Mouse (Mus musculus) embryonic fibroblast, embryonic 13.5 days (primary cell): ENCODE measurements around the gene Ldb2. TPM values are rescaled to one million over a fixed set of nuclear protein-coding genes. Genes with fewer than 3 reads are reported as not detected.

Experiments
- H3K27ac ChIP-seq: 2 replicates; pipeline ENCODE4 v1.5.1; 2012; ENCODE audit warnings: low read length, control low read depth, inconsistent platforms; ENCODE audit not compliant: insufficient read depth
- H3K4me1 ChIP-seq: 2 replicates; pipeline ENCODE4 v1.6.1; 2011; ENCODE audit warnings: low read length; ENCODE audit not compliant: control insufficient read depth, insufficient read depth
- H3K4me3 ChIP-seq: 2 replicates; pipeline ENCODE4 v1.5.1; 2011; ENCODE audit warnings: mild to moderate bottlenecking, control low read depth, low read length; ENCODE audit not compliant: insufficient read depth
- CTCF ChIP-seq: IDR thresholded peaks from 2 replicates; pipeline ENCODE4 v1.5.1; 2011; ENCODE audit warnings: mild to moderate bottlenecking, control low read depth, low read length, moderate library complexity, borderline replicate concordance; ENCODE audit not compliant: insufficient read depth
- POLR2A ChIP-seq: IDR thresholded peaks from 2 replicates; pipeline ENCODE4 v1.6.1; 2011; ENCODE audit warnings: low read depth, mild to moderate bottlenecking, control low read depth, low read length, moderate library complexity
- polyA plus RNA-seq: library from polyadenylated mRNA; stranded (reverse); fragments of >200 nt; gene quantifications from 2 replicates; pipeline ENCODE4 v1.2.4, GENCODE M21; 2011; ENCODE audit warnings: low read depth; ENCODE audit not compliant: missing spikeins, insufficient read length

The Ldb2 gene
- polyA plus RNA-seq, 1 experiment, result 43.4 TPM

DNA sequence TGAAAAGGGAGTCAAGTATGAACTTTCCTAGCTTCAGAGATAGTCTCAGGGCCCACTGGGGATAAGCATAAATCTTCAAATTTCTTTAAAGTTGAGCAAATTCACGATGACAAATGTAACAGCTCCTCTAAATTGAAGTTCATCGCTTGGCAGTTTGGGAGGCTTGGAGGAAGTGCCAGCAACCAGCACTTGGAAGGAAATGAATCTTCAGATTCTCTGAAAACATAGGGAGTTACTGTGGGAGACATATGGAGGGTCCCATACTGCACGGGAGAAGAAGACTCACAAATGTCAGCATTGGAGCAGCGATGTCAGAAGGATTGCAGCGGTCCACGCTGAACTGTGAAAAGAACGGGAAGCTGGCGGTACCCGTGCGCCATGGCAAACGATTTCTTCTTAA lies 139.8 kb downstream of the Ldb2 start:
- peaks cover 3% of the 10 kb centered on the region; the same call in 1 of the 2 replicates for H3K4me1 ChIP-seq
- H3K4me3 ChIP-seq, result no peak overlapping the region
- TF ChIP-seq POLR2A, result no peak
- no peak overlapping the region for H3K27ac ChIP-seq

GRCm38 (mm10) chr5:44656707-44657106 lies 142.8 kb downstream of the Ldb2 start:
- no peak overlapping the region for H3K4me3 ChIP-seq
- peaks cover 3% of the 10 kb centered on the region; the same call in 1 of the 2 replicates for H3K4me1 ChIP-seq
- no peak overlapping the region for H3K27ac ChIP-seq
- TF ChIP-seq POLR2A, result no peak
- TF ChIP-seq CTCF, result no peak

DNA sequence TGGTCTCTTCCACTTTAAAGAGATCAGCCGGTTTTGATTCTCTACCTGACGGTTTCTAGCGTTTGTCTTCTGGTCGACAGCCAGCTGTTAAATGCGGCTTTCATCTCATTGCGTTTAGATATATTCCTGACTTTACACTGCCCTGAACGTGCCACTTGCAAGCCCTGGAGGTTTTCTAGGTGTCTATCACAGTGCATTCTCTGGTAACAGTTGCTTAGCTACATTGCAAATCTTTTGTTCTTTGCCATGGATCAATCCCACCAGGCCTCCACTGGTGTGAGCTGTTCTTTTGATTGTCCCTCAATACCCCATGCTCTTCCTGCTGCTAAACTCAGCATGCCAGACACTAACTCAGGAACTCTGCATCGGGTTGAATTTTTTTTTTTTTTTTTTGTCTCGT lies 145.1 kb downstream of the Ldb2 start:
- H3K27ac ChIP-seq, result peak overlapping the region; percentile 49
- no peak for TF ChIP-seq POLR2A
- no peak for TF ChIP-seq CTCF
- peaks cover 2% of the 10 kb centered on the region; the same call in 1 of the 2 replicates for H3K4me1 ChIP-seq
- no peak overlapping the region for H3K4me3 ChIP-seq

GRCm38 (mm10) chr5:44646842-44647190 lies 152.7 kb downstream of the Ldb2 start:
- Histone ChIP-seq H3K27ac (no peak overlapping the region), H3K4me3 (no peak overlapping the region), H3K4me1 (no peaks in the 10 kb centered on the region)
- TF ChIP-seq CTCF (no peak), POLR2A (no peak)

DNA sequence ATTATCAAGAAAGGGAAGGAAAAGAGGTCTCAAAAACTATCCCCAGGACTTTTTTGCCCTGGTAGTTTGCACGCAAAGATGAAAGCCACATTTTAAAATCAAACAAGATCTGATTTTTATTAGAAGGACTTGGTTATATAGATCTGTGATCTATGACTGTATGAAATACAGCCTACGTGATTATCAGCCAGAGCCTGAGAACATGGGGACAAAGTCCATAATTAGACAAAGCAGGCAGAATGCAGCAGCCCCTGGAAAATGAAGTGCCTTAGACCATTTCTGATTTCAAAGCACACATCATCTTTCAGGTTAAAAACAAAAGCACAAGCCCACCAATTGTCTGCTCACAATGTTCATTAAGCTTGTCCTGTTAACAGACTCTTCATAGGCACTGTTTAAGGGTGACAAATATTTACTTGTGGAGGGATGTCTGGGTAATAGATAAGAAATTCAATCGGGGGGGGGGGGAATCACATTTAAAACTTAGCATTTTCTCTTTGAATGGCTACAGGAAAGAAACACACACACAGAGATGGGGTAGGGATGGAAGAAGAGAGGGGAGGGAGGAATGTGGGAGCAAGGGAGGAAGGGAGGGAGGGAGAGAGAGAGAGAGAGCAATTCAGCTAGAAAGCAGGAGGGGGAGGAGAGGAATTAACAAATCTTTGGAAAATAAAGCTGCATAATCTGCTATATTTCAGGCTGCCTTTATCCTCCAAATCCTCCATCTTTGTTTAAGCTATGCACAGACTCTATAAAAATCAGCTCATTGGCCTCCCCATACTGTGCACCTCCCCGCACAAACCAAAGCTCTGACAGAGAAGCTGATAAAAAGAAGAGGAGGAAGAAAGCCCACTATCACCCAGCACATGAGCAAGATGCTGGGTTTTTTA lies 153.3 kb downstream of the Ldb2 start:
- no peaks in the 10 kb centered on the region for H3K4me1 ChIP-seq
- TF ChIP-seq CTCF (no peak), POLR2A (no peak)

GRCm38 (mm10) chr5:44643079-44643478 lies 156.4 kb downstream of the Ldb2 start:
- TF ChIP-seq POLR2A (no peak), CTCF (no peak)
- Histone ChIP-seq H3K4me1 (peaks cover 2% of the 10 kb centered on the region; the same call in 1 of the 2 replicates), H3K27ac (no peak overlapping the region), H3K4me3 (no peak overlapping the region)

More for the DNA sequence above, 153.3 kb downstream of the Ldb2 start:
- no peak overlapping the region for H3K4me3 ChIP-seq
- no peak overlapping the region for H3K27ac ChIP-seq

DNA sequence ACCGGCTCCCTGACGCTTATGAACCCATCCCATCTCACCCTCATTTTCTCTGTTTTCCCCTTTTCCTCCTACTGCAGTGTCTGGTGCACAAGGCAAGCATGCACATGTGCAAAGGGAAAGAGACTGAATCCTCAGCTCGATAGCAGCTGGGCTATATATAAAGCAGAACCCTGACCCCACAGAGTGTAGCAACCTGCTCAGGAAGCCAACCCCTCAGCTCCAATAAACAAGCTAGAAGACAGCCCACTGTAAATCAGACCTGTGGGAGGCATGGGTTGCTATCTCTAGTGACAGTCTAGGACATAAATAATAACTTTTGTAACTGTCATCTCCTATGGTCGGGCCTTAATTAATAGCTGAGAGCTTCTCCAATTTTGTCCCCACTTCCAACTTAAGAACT lies 158.4 kb downstream of the Ldb2 start:
- TF ChIP-seq POLR2A (no peak), CTCF (no peak)
- Histone ChIP-seq H3K27ac (no peak overlapping the region), H3K4me3 (no peak overlapping the region), H3K4me1 (peaks cover 4% of the 10 kb centered on the region; the same call in 1 of the 2 replicates)

DNA sequence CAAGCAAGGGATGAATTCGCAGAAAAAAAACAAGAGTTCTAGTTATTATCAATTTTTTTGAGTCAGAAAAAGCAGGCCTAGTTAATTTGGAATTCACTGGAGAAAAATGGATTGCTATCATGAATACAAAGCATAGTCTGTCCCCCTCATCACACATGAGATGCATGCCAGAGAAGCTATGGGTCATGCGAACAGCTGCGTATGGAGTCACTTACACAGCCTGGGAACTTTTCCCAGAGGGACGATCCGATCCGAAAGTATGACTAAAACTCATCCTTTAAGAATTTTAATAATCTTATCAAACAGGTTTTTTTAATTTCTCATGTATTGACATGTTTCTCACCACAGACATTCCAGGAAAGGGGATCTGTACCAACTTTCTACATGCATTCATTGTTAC lies 163.9 kb downstream of the Ldb2 start:
- H3K4me3 ChIP-seq, result no peak overlapping the region
- H3K4me1 ChIP-seq, result peaks cover 6% of the 10 kb centered on the region; the same call in 1 of the 2 replicates
- TF ChIP-seq POLR2A (no peak), CTCF (no peak)
- peak overlapping the region; percentile 88 for H3K27ac ChIP-seq

DNA sequence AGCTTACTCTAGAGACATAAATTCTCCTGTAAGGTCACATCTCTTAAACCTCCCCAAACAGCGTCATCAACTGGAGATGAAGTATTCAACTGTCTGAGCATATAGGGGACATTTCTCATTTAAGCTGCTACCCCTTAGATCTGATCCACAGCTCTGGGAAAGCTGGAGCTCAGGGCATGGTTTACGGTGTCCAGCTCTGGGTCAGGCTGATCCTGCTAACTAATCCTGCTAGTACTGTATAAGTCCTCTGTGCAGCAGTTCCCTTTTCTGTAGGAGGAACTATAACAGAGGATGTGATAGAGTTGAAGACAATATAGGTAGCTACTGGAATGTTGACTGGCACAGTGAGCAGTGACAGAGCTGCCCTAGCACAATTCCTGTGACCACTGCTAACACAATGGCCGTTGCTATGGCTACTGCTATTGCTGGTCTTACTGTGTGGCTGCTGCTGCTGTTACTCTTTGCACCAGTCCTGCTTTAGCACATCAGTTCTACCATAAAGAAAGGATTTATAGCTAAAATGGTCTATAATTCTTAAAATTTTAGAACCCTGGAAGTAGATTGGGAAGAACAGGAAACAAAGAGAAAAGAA lies 170.3 kb downstream of the Ldb2 start:
- H3K27ac ChIP-seq, result no peak overlapping the region
- no peaks in the 10 kb centered on the region for H3K4me1 ChIP-seq
- TF ChIP-seq POLR2A (no peak), CTCF (no peak)
- H3K4me3 ChIP-seq, result no peak overlapping the region

DNA sequence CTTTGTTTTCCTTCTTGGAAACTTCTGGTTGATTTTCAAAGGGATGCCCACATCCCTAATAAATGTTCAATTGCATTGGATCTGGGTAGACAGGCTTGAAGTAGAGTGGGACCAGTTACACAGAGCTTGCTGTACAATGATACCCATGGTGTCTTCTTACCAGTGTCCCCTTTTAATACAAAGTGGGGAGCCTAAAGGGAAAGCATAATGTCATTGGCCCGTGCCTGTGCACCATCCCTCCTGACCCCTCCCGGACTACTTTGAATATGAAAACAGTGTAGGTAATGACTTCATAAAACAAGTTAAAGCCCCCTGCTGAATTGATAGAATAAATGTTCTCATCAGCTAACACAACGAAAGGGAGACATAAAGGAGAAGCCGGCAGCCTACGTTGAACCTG lies 172.0 kb downstream of the Ldb2 start:
- H3K4me3 ChIP-seq, result no peak overlapping the region
- H3K27ac ChIP-seq, result no peak overlapping the region
- no peaks in the 10 kb centered on the region for H3K4me1 ChIP-seq
- TF ChIP-seq POLR2A, result no peak
- TF ChIP-seq CTCF, result no peak
